Mouse (Mus musculus): ENCODE data around the gene Lrrfip2. TPM values are rescaled to one million over a fixed set of nuclear protein-coding genes. Genes with fewer than 3 reads are reported as not detected.

Lrrfip2 gene
- 8.3 TPM for polyA plus RNA-seq (2017; shearing (Covaris generic))

DNA sequence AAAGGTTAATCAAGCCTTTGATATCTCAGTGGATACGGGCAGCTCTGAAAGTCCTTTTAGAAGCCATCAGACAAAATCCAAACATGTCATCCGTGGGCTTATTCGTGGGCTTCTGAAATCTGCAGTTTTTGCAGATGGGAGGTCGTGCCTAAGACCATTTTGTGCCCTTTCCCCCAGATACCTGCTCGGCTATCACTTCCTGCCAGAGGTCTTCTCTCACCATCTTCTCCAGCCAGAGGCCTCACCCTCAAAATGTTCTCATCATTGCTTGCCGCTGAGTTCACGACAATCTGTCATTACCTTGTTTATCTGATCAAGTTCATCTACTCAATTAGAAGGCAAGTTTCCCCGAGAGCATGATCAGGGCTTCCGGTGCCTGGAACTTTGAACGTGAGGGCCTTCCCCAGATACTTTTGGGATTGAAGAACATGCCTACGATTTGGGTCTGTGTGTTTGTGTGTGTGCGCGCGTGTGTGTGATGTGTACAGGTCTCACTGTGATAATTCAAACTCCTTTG, at the start of gene Lrrfip2:
Gene Lrrfip2 (plus strand): TSS at position 467 of the 517 bp plus-strand sequence.

DNA sequence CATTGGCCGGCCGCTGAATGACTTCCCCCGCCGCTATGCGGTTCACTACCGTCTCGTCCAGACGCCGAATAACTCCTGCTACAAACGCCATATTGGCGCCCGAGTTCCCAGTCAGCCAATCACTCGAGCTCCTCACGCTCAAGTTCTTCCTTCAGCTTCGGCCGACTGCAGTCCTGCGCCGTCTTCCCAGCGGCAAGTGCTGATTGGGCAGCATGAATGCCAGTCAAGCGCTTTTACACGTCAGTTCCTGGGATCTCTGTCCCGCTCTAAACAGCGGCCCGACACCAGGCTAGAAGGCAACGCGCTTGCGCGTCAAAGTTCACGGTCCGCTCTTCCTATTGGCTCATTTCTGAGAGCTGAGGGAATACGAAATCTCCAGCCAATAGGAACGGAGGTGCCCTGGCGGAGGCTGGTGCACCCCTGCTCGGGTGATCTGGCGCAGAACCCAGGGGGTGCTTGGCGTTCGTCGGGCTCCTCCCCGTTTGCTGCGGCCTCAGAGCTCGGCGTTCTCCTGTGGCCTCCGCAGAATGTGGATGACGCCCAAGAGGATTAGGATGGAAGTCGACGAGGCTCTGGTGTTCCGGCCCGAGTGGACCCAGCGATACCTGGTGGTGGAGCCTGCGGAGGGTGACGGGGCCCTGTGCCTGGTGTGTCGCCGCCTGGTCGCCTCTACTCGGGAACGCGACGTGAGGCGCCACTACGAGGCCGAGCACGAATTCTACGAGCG, 154.2 kb downstream of the Lrrfip2 start, which contains the start of the genes Mlh1 and Epm2aip1:
Gene Mlh1 (minus strand): TSS at position 358 of the 727 bp plus-strand sequence.
Gene Epm2aip1 (plus strand): TSS at position 496 of the 727 bp plus-strand sequence.

Other genes starting within 250 kb of the Lrrfip2 start
- gene Als2cl, start 237.7 kb upstream of the Lrrfip2 start, polyA plus RNA-seq (2017; shearing (Covaris generic)) = 39.7 TPM
- gene Tmie, start 237.5 kb upstream of the Lrrfip2 start, polyA plus RNA-seq (2017; shearing (Covaris generic)) = 2.4 TPM
- not detected for gene Fam240a, start 200.7 kb upstream of the Lrrfip2 start, polyA plus RNA-seq (2017; shearing (Covaris generic))
- gene Tdgf1, start 171.4 kb upstream of the Lrrfip2 start, polyA plus RNA-seq (2017; shearing (Covaris generic)) = 2.8 TPM
- gene Lrrc2, start 166.0 kb upstream of the Lrrfip2 start, polyA plus RNA-seq (2017; shearing (Covaris generic)) = 0.15 TPM
- gene Rtp3, start 127.0 kb upstream of the Lrrfip2 start, polyA plus RNA-seq (2017; shearing (Covaris generic)) = not detected
- gene Ltf, start 98.3 kb upstream of the Lrrfip2 start, polyA plus RNA-seq (2017; shearing (Covaris generic)) = not detected
- gene Ccrl2, start 60.1 kb upstream of the Lrrfip2 start, polyA plus RNA-seq (2017; shearing (Covaris generic)) = 20.9 TPM
- gene Mlh1, start 154.2 kb downstream of the Lrrfip2 start, polyA plus RNA-seq (2017; shearing (Covaris generic)) = 45.7 TPM
- 25.7 TPM for gene Epm2aip1, start 154.3 kb downstream of the Lrrfip2 start, polyA plus RNA-seq (2017; shearing (Covaris generic))
- not detected for gene Trank1, start 194.1 kb downstream of the Lrrfip2 start, polyA plus RNA-seq (2017; shearing (Covaris generic))